Mouse (Mus musculus) liver, embryonic 14.5 days (tissue): Measurements from ENCODE around the gene Krtap11-1. TPM values are rescaled to one million over a fixed set of nuclear protein-coding genes. Genes with fewer than 3 reads are reported as not detected.

Source experiments
- ATAC-seq: fragments of 200-750 bp; cut with Nextera tagmentation; 2 replicates; pipeline ENCODE4 v1.8.0; 2017; ENCODE audit warnings: moderate number of reproducible peaks, mild to moderate bottlenecking, moderate library complexity; ENCODE audit not compliant: insufficient read depth
- DNase-seq, 3 experiments: peaks; one replicate each; pipeline ENCODE4 v3.0.0-alpha.2; 2012 to 2013; ENCODE audit warnings: low read depth in 3 of 3, low spot score in 3 of 3
- H3K27ac ChIP-seq: fragments of 300-500 bp; sonication (generic); 2 replicates; pipeline ENCODE4 v1.5.1; 2014; ENCODE audit warnings: moderate library complexity, mild to moderate bottlenecking, control low read depth, inconsistent platforms
- H3K27me3 ChIP-seq: fragments of 300-500 bp; sonication (generic); 2 replicates; pipeline ENCODE4 v1.6.1; 2014; ENCODE audit warnings: mild to moderate bottlenecking, low read length, moderate library complexity; ENCODE audit not compliant: control insufficient read depth, insufficient read depth
- H3K36me3 ChIP-seq: fragments of 300-500 bp; sonication (generic); replicated peaks from 2 replicates; pipeline ENCODE4 v1.6.1; 2014; ENCODE audit warnings: low read depth; ENCODE audit not compliant: control insufficient read depth, insufficient read depth
- H3K4me1 ChIP-seq, 2 experiments: fragments of 200-500 bp in 1 of 2; fragments of 300-500 bp in 1 of 2; sonication (generic) in 1 of 2; replicated peaks; 2 replicates each; pipeline ENCODE4 v1.6.1; 2012 to 2014; ENCODE audit warnings: antibody characterized with exemption in 1 of 2, inconsistent platforms in 1 of 2, low read length in 1 of 2; ENCODE audit not compliant: control insufficient read depth in 2 of 2, insufficient read depth in 2 of 2
- H3K4me2 ChIP-seq: fragments of 300-500 bp; sonication (generic); 2 replicates; pipeline ENCODE4 v1.6.1; 2014; ENCODE audit warnings: low read depth, mild to moderate bottlenecking, control low read depth, moderate library complexity
- H3K4me3 ChIP-seq, 2 experiments: fragments of 200-500 bp in 1 of 2; fragments of 300-500 bp in 1 of 2; sonication (generic) in 1 of 2; 2 replicates each; pipeline ENCODE4 v1.5.1; 2012 to 2014; ENCODE audit warnings: low read depth in 2 of 2, low read length in 2 of 2, mild to moderate bottlenecking in 2 of 2, control low read depth in 1 of 2, inconsistent platforms in 1 of 2, moderate library complexity in 1 of 2; ENCODE audit not compliant: insufficient read depth in 1 of 2
- H3K9ac ChIP-seq: fragments of 300-500 bp; sonication (generic); replicated peaks from 2 replicates; pipeline ENCODE4 v1.6.1; 2014; ENCODE audit warnings: mild to moderate bottlenecking, control low read depth, moderate library complexity
- H3K9me3 ChIP-seq: fragments of 300-500 bp; sonication (generic); 2 replicates; pipeline ENCODE4 v1.6.1; 2016; ENCODE audit warnings: low read length, mixed read lengths; ENCODE audit not compliant: control insufficient read depth
- CTCF ChIP-seq: IDR thresholded peaks from 2 replicates; pipeline ENCODE4 v1.5.1; 2016; ENCODE audit warnings: antibody characterized with exemption, low read depth, control low read depth
- EP300 ChIP-seq: IDR thresholded peaks from 2 replicates; pipeline ENCODE4 v1.6.1; 2016; ENCODE audit warnings: antibody characterized with exemption, low read depth
- WGBS: fragments of 180-500 bp; shearing (Covaris S2); extraction: QIAGEN DNeasy Blood & Tissue Kit; methylation state at CpG from one replicate; pipeline ENCODE4 v1.1.7; 2014; ENCODE audit not compliant: insufficient replicate concordance; 5-methylcytosine and 5-hydroxymethylcytosine counted together
- polyA plus RNA-seq, 2 experiments: library from polyadenylated mRNA; depleted of rRNA in 1 of 2; stranded (reverse) in 1 of 2; unstranded in 1 of 2; fragments of >200 nt; fragmentation: Nextera tagmentation in 1 of 2; extraction: Ambion mirVana in 1 of 2; gene quantifications; 2 replicates each; pipeline versions ENCODE4 v1.2.1 to v1.2.3; 2012 to 2014

The Krtap11-1 gene
- polyA plus RNA-seq (2012; rRNA removed): not detected in 2 replicates
- not detected in 2 replicates for polyA plus RNA-seq (2014; fragmentation: Nextera tagmentation; extraction: Ambion mirVana)

- H3K9ac ChIP-seq: no peak within 1 kb of the TSS
- no peaks in the 10 kb centered on the region for H3K36me3 ChIP-seq
- no peaks in the 10 kb centered on the region for H3K9me3 ChIP-seq
- DNase-seq (no peak), ATAC-seq (no peak)
- H3K4me3 ChIP-seq: no peak within 1 kb of the TSS
- H3K27ac ChIP-seq: no peak within 1 kb of the TSS
- TF ChIP-seq CTCF (no peak), EP300 (no peak)
- no peaks in the 10 kb centered on the region for H3K4me1 ChIP-seq
- no peaks in the 10 kb centered on the region for H3K27me3 ChIP-seq
- 72% methylated on average over 5 of the region's 5 CpGs for WGBS
- no peak within 1 kb of the TSS for H3K4me2 ChIP-seq
Observed at GRCm38 (mm10) chr16:89571083-89571482, at the start of gene Krtap11-1. TSS of gene Krtap11-1 (minus strand) at chr16:89571183.

DNA sequence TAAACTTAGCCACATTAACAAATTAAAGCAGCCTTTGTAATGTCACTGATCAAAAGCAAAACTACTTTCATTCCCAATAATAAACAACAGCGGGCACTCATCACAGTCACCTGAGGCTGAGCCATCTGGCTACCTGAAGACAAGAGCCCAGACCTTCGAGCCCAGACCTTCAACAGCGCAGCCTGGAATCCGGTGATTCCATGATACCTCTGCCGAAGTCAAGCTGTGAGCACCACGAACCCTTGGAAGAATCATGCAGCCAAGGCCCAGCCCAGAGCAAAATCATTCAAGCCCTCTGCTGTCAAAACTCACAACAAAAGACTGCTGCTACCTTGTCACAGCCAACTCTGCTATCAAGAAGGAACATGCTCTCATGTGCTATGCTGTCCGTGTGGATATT is 47.2 kb upstream of the Krtap11-1 start:
- H3K9ac ChIP-seq: no peak overlapping the region
- TF ChIP-seq EP300: no peak
- no peak for TF ChIP-seq CTCF
- H3K36me3 ChIP-seq: no peaks in the 10 kb centered on the region
- H3K9me3 ChIP-seq: no peaks in the 10 kb centered on the region
- DNase-seq (no peak), ATAC-seq (no peak)
- no peak overlapping the region for H3K4me2 ChIP-seq
- no peak overlapping the region for H3K4me3 ChIP-seq
- no peaks in the 10 kb centered on the region for H3K4me1 ChIP-seq
- H3K27me3 ChIP-seq: no peaks in the 10 kb centered on the region
- H3K27ac ChIP-seq: no peak overlapping the region
- 69% methylated on average over 7 of the region's 7 CpGs for WGBS

DNA sequence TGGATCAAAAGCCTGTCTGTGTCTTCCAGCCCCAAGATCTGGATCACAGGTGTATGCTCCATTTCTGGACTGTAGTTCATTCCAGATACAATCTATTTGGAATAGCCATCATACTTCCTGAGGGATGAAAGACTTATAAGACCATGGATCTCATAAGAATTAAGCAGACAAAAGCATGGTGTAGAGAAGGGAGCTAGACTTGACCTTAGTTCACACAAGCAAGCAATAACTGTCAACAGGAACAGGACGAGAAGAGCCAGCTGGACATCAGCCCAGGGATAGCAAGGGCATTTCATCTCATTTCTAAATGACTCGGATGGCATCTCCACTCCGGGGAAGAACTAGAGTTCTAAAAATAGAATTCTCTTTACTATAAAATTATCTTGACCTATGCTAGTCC is 46.3 kb upstream of the Krtap11-1 start:
- H3K9ac ChIP-seq: no peak overlapping the region
- H3K4me3 ChIP-seq: no peak overlapping the region
- TF ChIP-seq CTCF (no peak), EP300 (no peak)
- 42% methylated on average over 3 of the region's 3 CpGs for WGBS
- no peaks in the 10 kb centered on the region for H3K4me1 ChIP-seq
- no peaks in the 10 kb centered on the region for H3K27me3 ChIP-seq
- DNase-seq: no peak
- H3K9me3 ChIP-seq: no peaks in the 10 kb centered on the region
- no peaks in the 10 kb centered on the region for H3K36me3 ChIP-seq
- H3K27ac ChIP-seq: no peak overlapping the region
- H3K4me2 ChIP-seq: no peak overlapping the region
- no peak for ATAC-seq

GRCm38 (mm10) chr16:89613726-89614125 is 42.7 kb upstream of the Krtap11-1 start:
- no peaks in the 10 kb centered on the region for H3K27me3 ChIP-seq
- TF ChIP-seq EP300 (no peak), CTCF (no peak)
- ATAC-seq (no peak), DNase-seq (no peak)
- H3K9ac ChIP-seq: no peak overlapping the region
- 73% methylated on average over 12 of the region's 12 CpGs for WGBS
- no peak overlapping the region for H3K27ac ChIP-seq
- no peak overlapping the region for H3K4me3 ChIP-seq
- H3K4me1 ChIP-seq: no peaks in the 10 kb centered on the region
- H3K9me3 ChIP-seq: no peaks in the 10 kb centered on the region
- H3K4me2 ChIP-seq: no peak overlapping the region
- no peaks in the 10 kb centered on the region for H3K36me3 ChIP-seq

DNA sequence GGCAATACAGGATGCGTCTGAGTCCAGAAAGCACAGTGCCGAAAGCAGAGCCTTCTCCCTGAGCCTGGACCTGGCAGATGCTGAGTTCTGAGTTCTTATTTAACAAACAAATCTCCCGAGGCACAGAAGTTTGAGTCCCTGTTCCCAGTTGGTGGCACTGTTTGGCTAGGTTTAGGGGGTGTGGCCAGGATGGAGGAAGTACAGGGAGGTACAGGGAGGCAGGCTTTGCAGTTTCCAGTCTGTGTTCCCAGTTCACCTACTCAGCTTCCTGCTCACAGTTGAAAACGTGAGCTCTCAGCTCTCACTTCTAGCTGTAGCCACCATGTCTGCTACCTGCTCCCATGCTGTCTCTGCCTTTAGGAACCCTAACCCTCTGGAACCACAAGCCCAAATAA is 37.8 kb upstream of the Krtap11-1 start:
- Histone ChIP-seq H3K27ac (no peak overlapping the region), H3K4me2 (no peak overlapping the region), H3K4me1 (no peaks in the 10 kb centered on the region), H3K9ac (no peak overlapping the region), H3K9me3 (no peaks in the 10 kb centered on the region), H3K4me3 (no peak overlapping the region), H3K27me3 (no peaks in the 10 kb centered on the region), H3K36me3 (no peaks in the 10 kb centered on the region)
- DNase-seq (no peak), ATAC-seq (no peak)
- TF ChIP-seq CTCF (no peak), EP300 (no peak)
- 49% methylated on average over 4 of the region's 4 CpGs for WGBS
